Mouse (Mus musculus) midbrain, embryonic 11.5 days (tissue): ENCODE data around the gene Slc25a40. TPM values are rescaled to one million over a fixed set of nuclear protein-coding genes. Genes with fewer than 3 reads are reported as not detected.

ENCODE experiments used
- ATAC-seq: fragments of 200-750 bp; cut with Nextera tagmentation; 2 replicates; pipeline ENCODE4 v1.8.0; 2017; ENCODE audit warnings: moderate TSS enrichment, moderate library complexity; ENCODE audit not compliant: low FRiP score
- DNase-seq: peaks from one replicate; pipeline ENCODE4 v3.0.0; 2015; ENCODE audit warnings: low spot score; ENCODE audit errors: missing footprints
- H3K27ac ChIP-seq: fragments of 300-500 bp; sonication (generic); 2 replicates; pipeline ENCODE4 v1.5.1; 2014; ENCODE audit warnings: low read depth, low read length
- H3K27me3 ChIP-seq: fragments of 300-500 bp; sonication (generic); 2 replicates; pipeline ENCODE4 v1.6.1; 2014; ENCODE audit warnings: mild to moderate bottlenecking, low read length, moderate library complexity, mixed read lengths; ENCODE audit not compliant: control insufficient read depth, insufficient read depth
- H3K36me3 ChIP-seq: fragments of 300-500 bp; sonication (generic); 2 replicates; pipeline ENCODE4 v1.6.1; 2014; ENCODE audit warnings: mild to moderate bottlenecking, low read length, moderate library complexity, mixed read lengths; ENCODE audit not compliant: control insufficient read depth, insufficient read depth
- H3K4me1 ChIP-seq: fragments of 300-500 bp; sonication (generic); 2 replicates; pipeline ENCODE4 v1.6.1; 2014; ENCODE audit warnings: low read length; ENCODE audit not compliant: control insufficient read depth, insufficient read depth
- H3K4me2 ChIP-seq: fragments of 300-500 bp; sonication (generic); 2 replicates; pipeline ENCODE4 v1.6.1; 2014; ENCODE audit warnings: mild to moderate bottlenecking, moderate library complexity
- H3K4me3 ChIP-seq: fragments of 300-500 bp; sonication (generic); 2 replicates; pipeline ENCODE4 v1.5.1; 2014; ENCODE audit warnings: low read depth, low read length
- H3K9ac ChIP-seq: fragments of 300-500 bp; sonication (generic); 2 replicates; pipeline ENCODE4 v1.6.1; 2014; ENCODE audit warnings: low read length
- H3K9me3 ChIP-seq: fragments of 300-500 bp; sonication (generic); 2 replicates; pipeline ENCODE4 v1.6.1; 2016; ENCODE audit warnings: low read length; ENCODE audit not compliant: control insufficient read depth
- WGBS: fragments of 180-500 bp; shearing (Covaris S2); extraction: QIAGEN DNeasy Blood & Tissue Kit; methylation state at CpG from one replicate; pipeline ENCODE4 v1.1.7; 2014; 5-methylcytosine and 5-hydroxymethylcytosine counted together
- polyA plus RNA-seq: library from polyadenylated mRNA; unstranded; fragments of >200 nt; fragmentation: Nextera tagmentation; extraction: Ambion mirVana; gene quantifications from 2 replicates; pipeline ENCODE4 v1.2.1, GENCODE M21; 2014

The Slc25a40 gene
- polyA plus RNA-seq, 1 experiment from 2014 or later, result 7.9 TPM

GRCm38 (mm10) chr5:8421424-8421823 is 1.2 kb upstream of the Slc25a40 start:
- Histone ChIP-seq H3K4me1 (no peaks in the 10 kb centered on the region; the same call in 1 of the 2 replicates), H3K36me3 (peaks cover 3% of the 10 kb centered on the region; the same call in 1 of the 2 replicates), H3K4me2 (peak overlapping the region; percentile 62), H3K9ac (peak overlapping the region; percentile 96), H3K27me3 (no peaks in the 10 kb centered on the region), H3K9me3 (no peaks in the 10 kb centered on the region), H3K27ac (no peak overlapping the region), H3K4me3 (peak overlapping the region; percentile 77)
- DNase-seq (no peak), ATAC-seq (no peak)
- WGBS, result 21% methylated on average over 3 of the region's 3 CpGs

GRCm38 (mm10) chr5:8422932-8423928 is 580 bp downstream of the Slc25a40 start:
- Histone ChIP-seq H3K4me2 (peak overlapping the region; percentile 62), H3K4me3 (peak overlapping the region; percentile 77), H3K27ac (0 out of 2 replicates have a peak overlapping the region, but pooled peaks have one; percentile 40), H3K36me3 (no peaks in the 10 kb centered on the region), H3K27me3 (no peaks in the 10 kb centered on the region), H3K4me1 (no peaks in the 10 kb centered on the region; the same call in 1 of the 2 replicates), H3K9ac (peak overlapping the region; percentile 96), H3K9me3 (no peaks in the 10 kb centered on the region)
- DNase-seq (peak; percentile 93), ATAC-seq (no peak)
- 1% methylated on average over 40 of the region's 40 CpGs for WGBS

GRCm38 (mm10) chr5:8424116-8424515 is 1.5 kb downstream of the Slc25a40 start:
- 17% methylated on average over 7 of the region's 7 CpGs for WGBS
- Histone ChIP-seq H3K9me3 (no peaks in the 10 kb centered on the region), H3K9ac (peak overlapping the region; percentile 41), H3K4me1 (no peaks in the 10 kb centered on the region; the same call in 1 of the 2 replicates), H3K27ac (no peak overlapping the region), H3K4me2 (peak overlapping the region; percentile 62), H3K36me3 (no peaks in the 10 kb centered on the region), H3K4me3 (peak overlapping the region; percentile 77), H3K27me3 (no peaks in the 10 kb centered on the region)
- ATAC-seq (no peak), DNase-seq (no peak)

GRCm38 (mm10) chr5:8425899-8426298 is 3.2 kb downstream of the Slc25a40 start:
- Histone ChIP-seq H3K4me3 (no peak overlapping the region), H3K4me1 (no peaks in the 10 kb centered on the region; the same call in 1 of the 2 replicates), H3K27ac (no peak overlapping the region), H3K36me3 (no peaks in the 10 kb centered on the region), H3K9ac (no peak overlapping the region), H3K4me2 (no peak overlapping the region), H3K27me3 (no peaks in the 10 kb centered on the region), H3K9me3 (no peaks in the 10 kb centered on the region)
- ATAC-seq, result no peak
- DNase-seq, result no peak
- WGBS, result 75% methylated on average over 5 of the region's 5 CpGs

- Histone ChIP-seq H3K9ac (no peak overlapping the region), H3K27me3 (no peaks in the 10 kb centered on the region), H3K4me1 (no peaks in the 10 kb centered on the region), H3K27ac (no peak overlapping the region), H3K4me3 (no peak overlapping the region), H3K9me3 (no peaks in the 10 kb centered on the region), H3K4me2 (no peak overlapping the region), H3K36me3 (no peaks in the 10 kb centered on the region)
- no peak for ATAC-seq
- WGBS, result 95% methylated on average over 5 of the region's 5 CpGs
- no peak for DNase-seq
Observed at GRCm38 (mm10) chr5:8437481-8438156, 15.0 kb downstream of the Slc25a40 start.

GRCm38 (mm10) chr5:8439095-8439494 is 16.4 kb downstream of the Slc25a40 start:
- Histone ChIP-seq H3K27ac (no peak overlapping the region), H3K27me3 (no peaks in the 10 kb centered on the region), H3K9me3 (no peaks in the 10 kb centered on the region), H3K4me1 (no peaks in the 10 kb centered on the region), H3K4me3 (no peak overlapping the region), H3K4me2 (no peak overlapping the region), H3K9ac (no peak overlapping the region), H3K36me3 (no peaks in the 10 kb centered on the region)
- DNase-seq (no peak), ATAC-seq (no peak)
- WGBS, result 68% methylated on average over 2 of the region's 2 CpGs

- no peak overlapping the region for H3K4me2 ChIP-seq
- H3K27ac ChIP-seq, result no peak overlapping the region
- H3K9ac ChIP-seq, result no peak overlapping the region
- DNase-seq (no peak), ATAC-seq (no peak)
- no peaks in the 10 kb centered on the region for H3K27me3 ChIP-seq
- H3K9me3 ChIP-seq, result no peaks in the 10 kb centered on the region; the same call in 1 of the 2 replicates
- H3K4me3 ChIP-seq, result no peak overlapping the region
- no peaks in the 10 kb centered on the region for H3K4me1 ChIP-seq
- no peaks in the 10 kb centered on the region for H3K36me3 ChIP-seq
Observed at GRCm38 (mm10) chr5:8455565-8455964, 32.9 kb downstream of the Slc25a40 start.

- H3K4me3 ChIP-seq, result no peak overlapping the region
- 92% methylated on average over 5 of the region's 5 CpGs for WGBS
- ATAC-seq (no peak), DNase-seq (no peak)
- H3K27me3 ChIP-seq, result no peaks in the 10 kb centered on the region
- H3K4me1 ChIP-seq, result no peaks in the 10 kb centered on the region
- no peaks in the 10 kb centered on the region; the same call in 1 of the 2 replicates for H3K9me3 ChIP-seq
- no peak overlapping the region for H3K27ac ChIP-seq
- H3K4me2 ChIP-seq, result no peak overlapping the region
- no peak overlapping the region for H3K9ac ChIP-seq
- H3K36me3 ChIP-seq, result no peaks in the 10 kb centered on the region
Observed at GRCm38 (mm10) chr5:8456561-8456960, 33.9 kb downstream of the Slc25a40 start.
